Mouse (Mus musculus): ENCODE measurements around the gene Ski.

Ski gene

DNA sequence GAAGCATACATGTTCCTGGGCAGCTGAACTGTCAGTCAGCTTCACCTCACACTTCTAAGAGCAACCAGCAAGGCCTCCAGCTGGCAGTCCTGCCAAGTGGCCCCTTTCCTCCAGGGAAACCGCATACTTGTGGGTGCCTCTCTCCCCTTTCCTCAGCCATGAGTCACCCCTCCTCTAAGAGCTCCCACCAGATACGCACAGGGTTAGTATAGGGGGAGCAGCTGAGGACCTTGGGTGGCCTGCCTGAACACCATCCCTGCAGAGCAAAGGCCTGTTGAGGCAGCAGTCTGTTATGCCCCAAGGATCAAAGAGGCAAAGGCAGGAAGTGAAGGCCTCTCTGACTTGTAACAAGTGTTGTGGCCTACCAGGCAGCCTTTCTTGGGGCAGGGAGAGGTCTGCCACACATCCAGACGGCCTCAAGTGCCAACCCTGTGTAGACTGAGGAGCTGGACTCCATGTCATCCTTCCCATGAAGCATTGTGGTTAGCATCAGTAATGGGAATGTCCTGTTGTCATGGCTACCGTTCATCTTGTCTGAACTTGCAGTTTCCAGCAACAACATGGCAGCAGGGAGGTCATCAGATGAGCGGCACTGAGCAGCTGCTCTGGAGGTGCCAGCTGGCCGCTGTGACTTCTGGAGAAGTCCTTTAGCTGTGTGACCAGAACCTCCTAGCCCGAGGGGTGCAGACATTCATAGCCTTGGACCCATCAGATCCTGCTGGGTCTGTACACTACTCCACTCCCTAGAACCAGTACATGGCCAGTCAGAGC is 95.6 kb downstream of the Ski start:
- peak; percentile 55 for DNase-seq

DNA sequence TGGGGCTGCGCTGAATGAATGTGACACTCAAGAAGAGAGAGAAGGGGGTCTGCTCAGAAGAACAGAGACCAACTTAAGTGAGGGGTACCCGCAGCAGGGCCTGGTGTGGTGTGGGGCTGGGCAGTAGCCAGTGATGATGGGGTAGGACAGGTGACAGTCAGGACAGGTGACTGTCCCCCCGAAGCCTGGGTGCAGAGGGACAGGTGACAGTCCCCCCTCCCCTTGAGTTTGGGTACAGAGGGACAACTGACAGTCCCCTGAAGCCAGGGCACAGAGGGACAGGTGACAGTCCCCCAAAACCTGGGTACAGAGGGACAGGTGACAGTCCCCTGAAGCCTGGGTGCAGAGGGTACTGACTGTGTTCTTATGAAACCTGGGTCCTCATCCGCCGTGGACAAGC is 96.2 kb downstream of the Ski start:
- DNase-seq = no peak

DNA sequence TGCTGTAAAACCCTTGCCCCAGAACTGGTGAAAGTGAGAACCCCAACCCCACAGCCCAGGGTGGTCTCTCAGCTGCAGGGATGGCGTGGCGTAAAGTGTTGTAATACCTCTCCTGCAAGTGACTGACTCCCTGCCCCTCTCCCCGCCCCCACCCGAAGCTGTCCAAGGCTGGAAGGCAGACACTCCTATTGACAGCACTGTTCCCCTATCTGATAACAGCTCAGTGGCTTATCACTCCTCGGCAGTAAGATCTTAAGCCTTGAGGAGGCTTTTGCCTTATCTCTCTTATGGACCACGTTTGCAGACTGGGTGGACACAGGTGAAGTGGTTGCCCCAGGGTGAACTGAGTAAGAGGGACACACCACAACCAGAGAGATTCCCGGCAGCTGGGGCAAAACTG is 97.1 kb downstream of the Ski start:
- DNase-seq = no peak

DNA sequence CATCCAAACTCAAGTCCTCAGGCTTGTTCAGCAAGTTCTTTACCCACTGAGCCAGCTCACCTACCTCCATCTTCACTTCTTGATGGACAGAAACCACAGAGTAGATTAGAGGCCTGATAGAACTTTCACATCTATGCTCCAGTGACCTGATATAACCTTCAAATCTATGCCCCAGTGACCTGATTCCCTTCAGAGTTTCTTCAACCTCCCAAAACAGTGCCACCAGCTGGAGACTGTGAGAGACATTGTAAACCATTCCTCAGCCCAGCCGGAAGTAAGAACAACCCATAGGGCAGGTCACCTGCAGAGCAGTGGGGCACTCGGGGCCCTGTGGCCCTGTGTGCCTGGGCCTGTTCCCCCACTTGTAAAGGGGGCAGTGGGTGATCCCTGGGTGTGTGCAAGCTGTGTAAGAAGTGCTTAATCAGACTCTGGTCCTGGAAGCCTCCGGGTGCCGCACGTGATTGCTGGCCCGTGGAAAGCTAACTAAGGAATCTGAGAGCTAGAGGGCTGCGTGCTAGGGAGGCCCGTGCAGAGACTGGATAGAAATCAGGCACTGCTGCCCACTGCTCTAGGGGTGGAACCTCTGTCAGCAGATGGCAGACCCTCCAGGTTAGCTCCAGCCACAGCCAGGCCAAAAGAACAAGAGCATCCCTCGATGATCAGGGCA is 98.4 kb downstream of the Ski start:
- DNase-seq = no peak

DNA sequence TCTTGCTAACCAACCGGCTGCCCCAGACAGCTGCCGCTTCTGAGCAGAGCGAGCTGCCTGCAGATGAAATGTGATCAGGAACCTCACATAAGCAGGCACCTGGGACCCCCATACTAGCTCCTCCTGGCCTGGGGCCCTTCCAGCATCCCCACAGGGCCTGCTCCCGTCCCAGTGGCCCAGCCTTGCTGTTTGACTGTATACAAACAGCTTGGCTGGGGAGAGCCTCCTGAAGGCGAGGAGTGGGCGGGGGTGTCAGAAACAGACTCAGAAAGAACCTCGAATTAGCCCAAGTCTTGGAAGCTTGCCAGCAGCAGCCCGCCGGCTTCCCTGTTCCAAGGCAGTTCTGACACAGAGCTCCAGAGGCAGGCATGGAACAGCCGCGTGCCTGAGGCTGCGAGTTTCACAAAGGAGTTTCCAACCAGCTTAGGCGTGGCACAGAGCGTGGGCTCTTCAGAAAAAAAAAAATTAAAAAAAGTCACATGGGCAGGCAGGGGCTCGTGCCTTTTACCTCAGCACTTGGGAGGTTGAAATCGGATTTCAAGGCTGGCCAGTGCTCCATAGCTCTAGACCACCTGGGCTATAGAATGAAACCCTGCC is 99.8 kb downstream of the Ski start:
- no peak for DNase-seq

DNA sequence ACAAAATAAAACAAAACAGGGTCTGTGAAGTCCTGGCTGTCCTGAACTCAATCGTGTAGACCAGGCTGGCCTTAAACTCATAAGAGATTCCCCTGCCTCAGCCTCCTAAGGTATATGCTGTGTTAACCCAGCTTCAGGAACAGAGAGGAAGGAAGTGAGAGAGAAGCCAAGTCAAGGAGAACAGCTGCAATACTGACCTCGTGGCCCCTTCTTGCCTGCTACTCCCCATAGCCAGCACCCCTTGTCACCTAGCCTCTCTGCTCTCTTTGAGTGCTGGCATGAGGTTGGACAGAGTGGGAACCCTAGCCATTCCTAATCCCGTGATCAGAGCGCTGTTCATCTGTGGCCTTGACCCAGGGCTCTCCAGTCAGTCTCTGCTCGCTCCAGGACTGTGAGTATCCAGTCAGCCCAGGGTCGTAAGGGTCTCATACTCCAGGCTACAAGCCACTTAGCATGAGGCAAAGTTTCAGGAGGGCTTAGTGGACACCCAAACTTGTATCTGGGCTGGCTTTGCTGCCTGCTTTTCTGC is 100.4 kb downstream of the Ski start:
- no peak for DNase-seq

DNA sequence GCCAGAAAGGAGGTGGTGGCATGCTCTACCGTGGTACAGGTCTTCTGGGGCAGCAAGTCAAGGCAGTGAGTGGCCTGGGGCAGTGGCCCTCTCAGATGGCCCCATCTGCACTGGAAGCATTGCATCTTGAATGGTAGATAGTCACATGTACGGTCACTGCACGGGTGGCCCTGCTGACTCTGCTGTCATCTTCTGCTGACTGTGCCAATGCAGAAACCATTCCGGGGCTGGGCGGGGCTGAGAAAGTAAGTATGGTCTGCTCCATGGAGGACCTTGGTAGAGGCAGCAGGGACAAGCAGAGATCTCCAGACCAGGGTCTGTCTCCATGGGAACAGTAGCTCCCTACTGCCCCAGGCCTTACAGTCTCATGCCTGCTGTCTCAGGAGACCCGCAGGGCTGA is 101.2 kb downstream of the Ski start:
- no peak for DNase-seq

DNA sequence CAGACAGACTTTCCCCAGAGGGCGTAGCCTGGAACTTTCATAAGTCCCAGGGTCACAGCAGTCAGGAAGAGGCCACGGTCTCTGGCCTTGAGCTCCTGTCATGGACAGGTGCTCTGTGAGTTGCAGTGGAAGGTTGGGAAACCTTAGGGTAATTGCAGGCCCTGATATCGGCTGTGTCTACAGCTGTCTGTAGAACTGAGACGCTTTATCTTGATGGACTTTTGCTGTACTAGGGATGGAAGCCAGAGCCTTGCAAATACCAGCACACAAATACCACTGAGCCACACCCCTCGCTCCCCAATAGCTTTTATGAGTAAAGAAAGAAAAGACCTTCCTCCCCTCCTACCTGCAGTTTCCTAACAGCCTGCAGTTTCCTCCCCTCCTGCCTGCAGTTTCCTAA is 101.8 kb downstream of the Ski start:
- DNase-seq = no peak

DNA sequence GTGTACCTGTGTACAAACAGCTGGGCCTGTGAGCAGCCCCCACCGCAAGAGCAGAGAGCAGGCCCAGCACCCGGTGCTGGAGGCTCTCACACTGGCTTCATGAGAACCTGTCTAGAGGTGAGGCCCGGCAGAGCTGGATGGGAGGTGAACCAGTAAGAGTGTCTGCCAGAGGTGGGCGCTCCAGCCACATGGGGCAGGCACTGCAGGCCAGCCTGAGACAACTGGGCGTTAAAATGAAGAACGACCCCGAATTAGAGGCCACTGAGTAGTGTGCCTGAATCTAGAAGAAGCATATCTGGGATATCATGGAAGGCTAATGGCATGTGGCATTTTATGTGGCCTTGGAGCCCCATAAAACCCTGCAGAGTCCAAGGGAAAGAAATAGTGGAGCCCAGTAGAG is 102.4 kb downstream of the Ski start:
- DNase-seq = no peak

DNA sequence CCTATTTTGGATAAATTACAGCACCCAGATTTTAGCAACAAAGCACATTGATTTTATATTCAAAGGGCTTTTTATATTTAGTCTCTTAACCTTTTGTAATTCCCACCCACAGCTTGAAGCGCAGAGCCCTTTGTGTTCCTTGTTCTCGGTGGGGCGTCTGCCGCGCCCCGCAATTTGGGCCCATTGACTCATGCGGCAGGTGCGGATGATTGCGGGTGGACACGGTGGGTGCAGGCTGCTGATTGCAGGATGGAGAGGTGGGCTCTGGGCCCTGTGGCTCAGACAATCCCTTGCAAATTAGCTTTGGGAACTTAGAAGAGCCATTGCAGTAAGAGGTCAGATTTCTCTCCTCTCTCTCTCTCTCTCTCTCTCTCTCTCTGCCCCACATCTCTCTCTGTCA is 104.1 kb downstream of the Ski start:
- DNase-seq = no peak

DNA sequence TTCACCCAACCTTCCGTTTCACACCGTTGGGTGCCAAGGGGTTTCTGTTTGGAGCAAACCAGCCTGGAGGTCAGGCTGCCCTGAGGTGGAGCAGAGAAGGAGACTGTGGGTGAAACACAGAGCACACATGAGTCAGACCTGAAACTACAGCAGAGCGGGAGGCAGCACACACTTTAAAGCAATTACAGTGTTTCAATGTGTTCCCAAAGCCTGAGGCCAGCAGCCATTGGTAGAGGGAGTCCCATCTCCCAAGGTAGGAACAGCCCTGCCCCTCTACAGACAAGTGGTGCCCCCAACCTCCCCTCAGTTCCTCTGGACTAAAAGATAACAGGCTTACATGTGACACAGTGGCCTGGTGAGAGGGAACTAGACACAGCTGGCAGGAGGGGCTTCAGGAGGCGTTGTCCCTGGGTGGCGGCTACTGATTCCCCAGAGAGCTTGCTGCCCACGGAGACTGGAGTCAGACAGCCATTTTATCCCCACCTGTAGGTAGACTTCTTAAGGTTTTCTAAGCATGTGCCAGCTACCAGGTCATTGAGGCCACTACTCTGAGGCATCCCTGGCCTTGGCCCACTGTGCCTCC is 104.9 kb downstream of the Ski start:
- no peak for DNase-seq

DNA sequence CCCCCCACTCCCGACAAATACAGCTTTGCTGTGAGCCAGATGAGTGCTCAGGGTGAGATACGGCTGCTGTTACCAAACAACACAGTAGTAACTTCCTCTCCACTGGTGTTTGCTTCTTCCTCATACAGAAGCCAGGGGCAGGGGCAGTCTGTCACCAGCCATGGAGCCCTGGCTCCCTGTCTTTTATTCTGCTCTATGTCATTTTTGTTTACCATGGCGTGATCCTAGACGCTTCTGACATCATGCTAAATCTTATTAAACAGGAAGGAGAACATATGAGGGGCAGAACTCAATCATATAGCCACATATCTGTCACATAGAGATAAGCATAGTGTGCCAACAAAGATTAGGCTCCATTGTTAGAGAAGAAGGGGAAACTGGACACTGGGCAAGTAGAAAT is 105.8 kb downstream of the Ski start:
- DNase-seq = no peak

DNA sequence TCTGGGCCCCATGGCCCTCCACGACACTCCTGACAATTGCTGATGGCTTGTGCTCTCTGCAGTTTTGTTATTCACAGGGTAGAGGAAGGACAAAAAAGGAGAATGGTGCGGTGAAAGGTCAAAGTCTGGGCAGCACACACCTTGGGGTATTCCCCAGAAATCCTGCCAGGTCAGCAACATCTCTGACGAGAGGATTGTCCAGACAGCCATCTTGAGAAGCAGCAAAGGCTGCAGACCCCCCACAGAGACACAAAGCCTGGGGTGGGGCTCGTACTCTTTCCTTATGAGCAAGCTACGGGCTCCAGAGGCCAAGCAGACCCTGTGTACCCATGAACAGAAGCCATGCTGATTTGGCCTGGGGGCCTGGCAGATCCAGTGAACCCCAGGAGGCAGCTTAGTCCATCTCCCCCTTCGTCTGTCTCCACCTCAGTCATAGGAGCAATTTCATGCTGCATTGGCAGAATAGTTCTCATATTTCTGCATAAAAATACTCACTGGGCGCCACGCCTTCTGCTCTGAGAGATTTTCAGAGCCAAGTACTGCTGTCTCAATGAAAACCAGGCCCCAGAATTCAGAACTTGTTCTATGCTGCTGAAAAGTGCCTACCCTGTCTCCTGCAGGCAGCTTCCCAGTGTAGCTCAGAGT is 108.5 kb downstream of the Ski start:
- DNase-seq = no peak

DNA sequence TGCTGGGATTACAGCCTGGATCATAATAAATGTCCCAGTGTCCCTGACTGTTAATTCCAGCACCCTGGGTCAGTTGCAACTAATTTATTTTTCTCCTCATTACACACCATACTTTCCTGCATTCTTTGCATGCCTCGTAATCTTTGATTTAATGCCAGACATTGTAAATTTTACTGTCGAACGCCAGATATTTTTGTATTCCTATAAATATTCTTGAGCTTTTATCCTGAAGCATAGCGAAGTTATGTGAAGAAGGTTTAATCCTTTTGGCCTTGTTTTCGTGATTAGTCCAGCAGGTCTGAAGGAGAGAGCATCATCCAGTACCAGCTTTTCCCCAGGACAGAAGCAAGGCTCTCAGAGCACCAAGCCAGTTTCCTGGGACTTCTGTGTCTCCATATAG is 112.9 kb downstream of the Ski start:
- no peak for DNase-seq

DNA sequence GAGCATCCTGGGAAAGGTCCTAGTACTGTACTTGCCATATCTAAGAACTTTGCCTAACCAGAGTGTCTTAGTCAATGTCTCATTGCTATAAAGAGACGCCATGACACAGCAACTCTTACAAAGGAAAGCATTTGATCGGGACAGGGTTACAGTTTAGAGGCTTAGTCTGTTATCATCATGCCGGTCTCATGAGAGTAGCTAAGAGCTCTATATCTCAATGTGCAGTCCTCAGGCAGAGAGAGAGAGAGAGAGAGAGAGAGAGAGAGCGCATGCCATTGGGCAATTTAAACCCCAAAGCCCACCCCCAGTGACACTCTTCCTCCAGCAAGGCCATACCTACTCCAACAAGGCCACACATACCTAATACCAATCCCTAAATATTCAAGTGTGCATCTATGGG is 114.5 kb downstream of the Ski start:
- no peak for DNase-seq
